Mouse (Mus musculus) NIH3T3 (cell line): ENCODE data around the gene Tcam1.

Experiments used
- DNase-seq: peaks from one replicate; pipeline ENCODE4 v3.0.0-alpha.2; 2012; ENCODE audit warnings: low read depth

Gene Tcam1

GRCm38 (mm10) chr11:106273811-106274210 is 2.7 kb upstream of the Tcam1 start:
- no peak for DNase-seq

- DNase-seq = no peak
These were observed 2.1 kb upstream of the Tcam1 start for GRCm38 (mm10) chr11:106274374-106274773.

- peak; percentile 24 for DNase-seq
These were observed 1.5 kb upstream of the Tcam1 start for GRCm38 (mm10) chr11:106274971-106275411.

GRCm38 (mm10) chr11:106282452-106282851 is 6.0 kb downstream of the Tcam1 start:
- DNase-seq = peak; percentile 16

- DNase-seq = no peak
These were observed 6.9 kb downstream of the Tcam1 start for GRCm38 (mm10) chr11:106283371-106283770.

GRCm38 (mm10) chr11:106284126-106284525 is 7.7 kb downstream of the Tcam1 start:
- no peak for DNase-seq

- no peak for DNase-seq
These were observed 9.7 kb downstream of the Tcam1 start for GRCm38 (mm10) chr11:106286206-106286605.

GRCm38 (mm10) chr11:106286987-106287386 is 10.5 kb downstream of the Tcam1 start:
- DNase-seq = peak; percentile 54

- no peak for DNase-seq
These were observed 12.9 kb downstream of the Tcam1 start for GRCm38 (mm10) chr11:106289369-106289768.

GRCm38 (mm10) chr11:106290376-106290775 is 13.9 kb downstream of the Tcam1 start:
- DNase-seq = no peak

GRCm38 (mm10) chr11:106291861-106292260 is 15.4 kb downstream of the Tcam1 start:
- no peak for DNase-seq

GRCm38 (mm10) chr11:106301765-106302164 is 25.3 kb downstream of the Tcam1 start, which contains the start of gene Gh:
TSS of gene Gh (minus strand) at chr11:106301865.
- no peak for DNase-seq

- DNase-seq = peak; percentile 80
These were observed 26.2 kb downstream of the Tcam1 start for GRCm38 (mm10) chr11:106302634-106303033.

GRCm38 (mm10) chr11:106305348-106306064 is 29.0 kb downstream of the Tcam1 start:
- DNase-seq = no peak

GRCm38 (mm10) chr11:106306065-106306385 is 29.6 kb downstream of the Tcam1 start:
- no peak for DNase-seq

- DNase-seq = no peak
These were observed 30.3 kb downstream of the Tcam1 start for GRCm38 (mm10) chr11:106306758-106307157.

GRCm38 (mm10) chr11:106307432-106307831 is 31.0 kb downstream of the Tcam1 start:
- no peak for DNase-seq

GRCm38 (mm10) chr11:106308162-106308561 is 31.7 kb downstream of the Tcam1 start:
- DNase-seq = no peak

- DNase-seq = no peak
These were observed 33.7 kb downstream of the Tcam1 start for GRCm38 (mm10) chr11:106310123-106310522.

- no peak for DNase-seq
These were observed 37.1 kb downstream of the Tcam1 start for GRCm38 (mm10) chr11:106313533-106313932.

GRCm38 (mm10) chr11:106314333-106314812 is 37.9 kb downstream of the Tcam1 start, which contains the start of gene Cd79b:
TSS of gene Cd79b (minus strand) at chr11:106314762.
- no peak for DNase-seq

- DNase-seq = peak; percentile 27
These were observed 39.9 kb downstream of the Tcam1 start for GRCm38 (mm10) chr11:106316416-106316815.

GRCm38 (mm10) chr11:106317801-106318200 is 41.3 kb downstream of the Tcam1 start:
- no peak for DNase-seq
